Mouse (Mus musculus): ENCODE results near the gene Pappa2. TPM values are rescaled to one million over a fixed set of nuclear protein-coding genes. Genes with fewer than 3 reads are reported as not detected.

Gene Pappa2
- total RNA-seq, 2 experiments from 2014 or later = 0.11 to 0.14 TPM

DNA sequence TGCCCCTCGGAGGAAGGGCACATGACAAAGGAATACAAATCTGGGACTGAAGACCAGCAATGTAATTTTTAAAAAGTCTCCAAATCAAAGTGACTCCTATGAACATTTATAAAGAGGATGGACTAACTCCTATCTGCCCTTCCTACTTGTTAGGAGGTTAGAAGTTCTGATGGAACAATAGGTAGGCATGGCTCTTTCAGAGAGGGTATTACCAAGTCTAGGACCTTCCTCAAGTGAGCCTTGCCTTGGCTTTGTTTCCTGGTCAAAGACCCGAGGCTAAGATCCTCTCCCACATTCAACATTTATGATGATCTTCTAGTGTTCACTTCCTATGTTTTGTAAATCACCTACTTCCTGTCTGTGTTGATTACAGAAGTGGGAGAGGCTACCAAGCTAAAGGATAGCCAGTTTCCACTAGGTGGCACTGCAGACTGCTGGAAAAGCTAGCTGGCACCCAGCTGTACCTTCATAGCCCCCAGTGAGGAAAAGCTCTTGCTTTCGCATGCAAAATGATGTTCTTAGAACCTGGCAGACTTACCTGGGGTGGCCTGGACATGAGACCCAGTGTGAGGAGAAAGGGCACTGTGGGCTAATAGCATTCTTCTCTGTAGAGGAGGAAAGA lies 310.2 kb downstream of the Pappa2 start:
- intact Hi-C loops (cut with DNase I) = loop anchor here (1.0 to 5.0 kb wide), 3 partner anchors 182 to 465 kb away; no protein-coding TSS in a partner anchor
- DNase-seq = peak; percentile 61 to 66

- no peak for DNase-seq
- intact Hi-C loops (cut with DNase I) = no loop called here
Observed at GRCm38 (mm10) chr1:158666001-158666400, 314.3 kb downstream of the Pappa2 start.

Measured in heart, postnatal 36 days (tissue).